Mouse (Mus musculus) heart, embryonic 15.5 days (tissue): ENCODE measurements around the gene Dixdc1. TPM values are rescaled to one million over a fixed set of nuclear protein-coding genes. Genes with fewer than 3 reads are reported as not detected.

Experiments
- ATAC-seq: fragments of 200-750 bp; cut with Nextera tagmentation; replicated peaks from 2 replicates; pipeline ENCODE4 v1.8.0; 2017; ENCODE audit warnings: low read depth, moderate TSS enrichment; ENCODE audit not compliant: insufficient number of reproducible peaks, insufficient read depth, low FRiP score
- H3K27ac ChIP-seq: fragments of 300-500 bp; sonication (generic); 2 replicates; pipeline ENCODE4 v1.5.1; 2015; ENCODE audit warnings: mild to moderate bottlenecking, inconsistent platforms
- H3K27me3 ChIP-seq: fragments of 300-500 bp; sonication (generic); 2 replicates; pipeline ENCODE4 v1.6.1; 2015; ENCODE audit warnings: inconsistent platforms
- H3K36me3 ChIP-seq: fragments of 300-500 bp; sonication (generic); 2 replicates; pipeline ENCODE4 v1.6.1; 2015; ENCODE audit warnings: mild to moderate bottlenecking, inconsistent platforms
- H3K4me1 ChIP-seq: fragments of 300-500 bp; sonication (generic); replicated peaks from 2 replicates; pipeline ENCODE4 v1.6.1; 2015; ENCODE audit warnings: inconsistent platforms
- H3K4me2 ChIP-seq: fragments of 300-500 bp; sonication (generic); 2 replicates; pipeline ENCODE4 v1.6.1; 2015; ENCODE audit warnings: inconsistent platforms, mild to moderate bottlenecking, moderate library complexity
- H3K4me3 ChIP-seq: fragments of 300-500 bp; sonication (generic); 2 replicates; pipeline ENCODE4 v1.5.1; 2015; ENCODE audit warnings: mild to moderate bottlenecking, inconsistent platforms
- H3K9ac ChIP-seq: fragments of 300-500 bp; sonication (generic); 2 replicates; pipeline ENCODE4 v1.6.1; 2015; ENCODE audit warnings: mild to moderate bottlenecking, inconsistent platforms
- H3K9me3 ChIP-seq: fragments of 300-500 bp; sonication (generic); replicated peaks from 2 replicates; pipeline ENCODE4 v1.6.1; 2016; ENCODE audit warnings: inconsistent platforms
- WGBS: fragments of 180-500 bp; shearing (Covaris S2); methylation state at CpG from one replicate; pipeline ENCODE4 v1.1.7; 2015; ENCODE audit warnings: mixed read lengths; 5-methylcytosine and 5-hydroxymethylcytosine counted together
- polyA plus RNA-seq: library from polyadenylated mRNA; unstranded; fragments of >200 nt; fragmentation: Nextera tagmentation; extraction: Ambion mirVana; gene quantifications from 2 replicates; pipeline ENCODE4 v1.2.1, GENCODE M21; 2015

The Dixdc1 gene
- polyA plus RNA-seq, 1 experiment from 2014 or later: 9.1 TPM

GRCm38 (mm10) chr9:50761520-50762243, 22.4 kb upstream of the Dixdc1 start:
- no peak overlapping the region for H3K4me2 ChIP-seq
- 60% methylated on average over 6 of the region's 6 CpGs for WGBS
- no peaks in the 10 kb centered on the region for H3K36me3 ChIP-seq
- no peak overlapping the region for H3K9ac ChIP-seq
- ATAC-seq: no peak
- no peaks in the 10 kb centered on the region for H3K4me1 ChIP-seq
- H3K4me3 ChIP-seq: no peak overlapping the region
- H3K27ac ChIP-seq: no peak overlapping the region
- no peaks in the 10 kb centered on the region for H3K27me3 ChIP-seq
- H3K9me3 ChIP-seq: no peaks in the 10 kb centered on the region

GRCm38 (mm10) chr9:50756711-50757110, 17.4 kb upstream of the Dixdc1 start:
- no peak for ATAC-seq

GRCm38 (mm10) chr9:50753947-50754346, 14.6 kb upstream of the Dixdc1 start:
- ATAC-seq: no peak; the same call in 1 of the 2 replicates
- 19% methylated on average over 7 of the region's 7 CpGs for WGBS

More at GRCm38 (mm10) chr9:50756711-50757110, 17.4 kb upstream of the Dixdc1 start:
- Histone ChIP-seq H3K9me3 (no peaks in the 10 kb centered on the region), H3K27me3 (no peaks in the 10 kb centered on the region), H3K27ac (no peak overlapping the region), H3K9ac (no peak overlapping the region), H3K4me3 (no peak overlapping the region), H3K4me1 (peaks cover 15% of the 10 kb centered on the region), H3K4me2 (no peak overlapping the region), H3K36me3 (peaks cover 9% of the 10 kb centered on the region)
- WGBS: 68% methylated on average over 5 of the region's 5 CpGs

GRCm38 (mm10) chr9:50752784-50753615, 13.7 kb upstream of the Dixdc1 start:
- peak overlapping the region; percentile 64 for H3K4me2 ChIP-seq
- peaks cover 9% of the 10 kb centered on the region for H3K36me3 ChIP-seq
- H3K27me3 ChIP-seq: no peaks in the 10 kb centered on the region
- no peaks in the 10 kb centered on the region for H3K9me3 ChIP-seq
- peak overlapping the region; percentile 100 for H3K27ac ChIP-seq
- 25% methylated on average over 17 of the region's 17 CpGs for WGBS
- H3K4me3 ChIP-seq: peak overlapping the region; percentile 71
- peaks cover 27% of the 10 kb centered on the region for H3K4me1 ChIP-seq
- peak; percentile 90 for ATAC-seq
- peak overlapping the region; percentile 72 for H3K9ac ChIP-seq

More at GRCm38 (mm10) chr9:50753947-50754346, 14.6 kb upstream of the Dixdc1 start:
- H3K4me2 ChIP-seq: peak overlapping the region; percentile 64
- H3K27ac ChIP-seq: peak overlapping the region; percentile 100
- H3K9ac ChIP-seq: peak overlapping the region; percentile 72
- peaks cover 22% of the 10 kb centered on the region for H3K4me1 ChIP-seq
- no peaks in the 10 kb centered on the region for H3K9me3 ChIP-seq
- H3K4me3 ChIP-seq: peak overlapping the region; percentile 71
- H3K36me3 ChIP-seq: peaks cover 9% of the 10 kb centered on the region
- no peaks in the 10 kb centered on the region for H3K27me3 ChIP-seq

GRCm38 (mm10) chr9:50752054-50752602, 12.8 kb upstream of the Dixdc1 start, which contains the start of gene Hspb2:
Gene Hspb2 (minus strand): TSS chr9:50752354.
- ATAC-seq: peak; percentile 79
- H3K9me3 ChIP-seq: no peaks in the 10 kb centered on the region
- H3K4me1 ChIP-seq: peaks cover 32% of the 10 kb centered on the region
- peak within 1 kb of the TSS; percentile 100 for H3K27ac ChIP-seq
- H3K4me3 ChIP-seq: peak within 1 kb of the TSS; percentile 71
- H3K27me3 ChIP-seq: no peaks in the 10 kb centered on the region
- peak within 1 kb of the TSS; percentile 72 for H3K9ac ChIP-seq
- peak within 1 kb of the TSS; percentile 64 for H3K4me2 ChIP-seq
- 37% methylated on average over 14 of the region's 14 CpGs for WGBS
- H3K36me3 ChIP-seq: peaks cover 9% of the 10 kb centered on the region

GRCm38 (mm10) chr9:50751323-50751722, 12.0 kb upstream of the Dixdc1 start, which contains the start of gene Cryab:
Gene Cryab (plus strand): TSS chr9:50751325.
- peak within 1 kb of the TSS; percentile 71 for H3K4me3 ChIP-seq
- H3K9me3 ChIP-seq: no peaks in the 10 kb centered on the region
- 32% methylated on average over 22 of the region's 22 CpGs for WGBS
- H3K36me3 ChIP-seq: peaks cover 7% of the 10 kb centered on the region
- no peak for ATAC-seq
- peak within 1 kb of the TSS; percentile 64 for H3K4me2 ChIP-seq
- no peaks in the 10 kb centered on the region for H3K27me3 ChIP-seq
- H3K9ac ChIP-seq: peak within 1 kb of the TSS; percentile 56
- H3K4me1 ChIP-seq: peaks cover 40% of the 10 kb centered on the region
- H3K27ac ChIP-seq: peak within 1 kb of the TSS; percentile 100

- Histone ChIP-seq H3K4me2 (peak overlapping the region; percentile 64), H3K9ac (peak overlapping the region; percentile 56), H3K36me3 (peaks cover under 1% of the 10 kb centered on the region; the same call in 1 of the 2 replicates), H3K9me3 (no peaks in the 10 kb centered on the region), H3K4me1 (peaks cover 40% of the 10 kb centered on the region), H3K4me3 (peak overlapping the region; percentile 71), H3K27me3 (no peaks in the 10 kb centered on the region), H3K27ac (peak overlapping the region; percentile 100)
- 36% methylated on average over 6 of the region's 6 CpGs for WGBS
- ATAC-seq: no peak
Observed at GRCm38 (mm10) chr9:50750706-50751105, 11.4 kb upstream of the Dixdc1 start.

- H3K4me1 ChIP-seq: peaks cover 39% of the 10 kb centered on the region
Observed at GRCm38 (mm10) chr9:50746214-50746677, 6.9 kb upstream of the Dixdc1 start, which contains the start of gene 2310030G06Rik. Gene 2310030G06Rik (minus strand): TSS chr9:50746536.

GRCm38 (mm10) chr9:50745806-50746205, 6.5 kb upstream of the Dixdc1 start:
- Histone ChIP-seq H3K27me3 (no peaks in the 10 kb centered on the region), H3K4me3 (peak overlapping the region; percentile 53), H3K4me1 (peaks cover 37% of the 10 kb centered on the region), H3K27ac (peak overlapping the region; percentile 83), H3K4me2 (peak overlapping the region; percentile 67), H3K9ac (peak overlapping the region; percentile 62), H3K9me3 (no peaks in the 10 kb centered on the region), H3K36me3 (no peaks in the 10 kb centered on the region)
- no peak; the same call in 1 of the 2 replicates for ATAC-seq
- WGBS: 19% methylated on average over 7 of the region's 7 CpGs

More at GRCm38 (mm10) chr9:50746214-50746677, 6.9 kb upstream of the Dixdc1 start, which contains the start of gene 2310030G06Rik:
- peak within 1 kb of the TSS; percentile 62 for H3K9ac ChIP-seq
- H3K36me3 ChIP-seq: no peaks in the 10 kb centered on the region
- WGBS: 3% methylated on average over 19 of the region's 19 CpGs
- peak within 1 kb of the TSS; percentile 53 for H3K4me3 ChIP-seq
- H3K27me3 ChIP-seq: no peaks in the 10 kb centered on the region
- H3K27ac ChIP-seq: peak within 1 kb of the TSS; percentile 83
- H3K4me2 ChIP-seq: peak within 1 kb of the TSS; percentile 67
- no peaks in the 10 kb centered on the region for H3K9me3 ChIP-seq
- peak; percentile 49; the same call in 1 of the 2 replicates for ATAC-seq

GRCm38 (mm10) chr9:50742744-50743143, 3.4 kb upstream of the Dixdc1 start:
- no peak for ATAC-seq
- Histone ChIP-seq H3K9ac (no peak overlapping the region), H3K27ac (peak overlapping the region; percentile 18; the same call in 1 of the 2 replicates), H3K4me1 (peaks cover 38% of the 10 kb centered on the region), H3K9me3 (no peaks in the 10 kb centered on the region), H3K27me3 (no peaks in the 10 kb centered on the region), H3K36me3 (no peaks in the 10 kb centered on the region), H3K4me2 (no peak overlapping the region), H3K4me3 (no peak overlapping the region)
- 64% methylated on average over 2 of the region's 2 CpGs for WGBS
